Mouse (Mus musculus) neutrophil, adult 5-6 weeks (primary cell): ENCODE data around the gene Gm17660. TPM values are rescaled to one million over a fixed set of nuclear protein-coding genes. Genes with fewer than 3 reads are reported as not detected.

ENCODE experiments used
- ATAC-seq: fragments of 151-379, 151-347 bp; 2 replicates; pipeline ENCODE4 v1.8.0; 2017; ENCODE audit warnings: mild to moderate bottlenecking, moderate TSS enrichment; ENCODE audit not compliant: insufficient number of reproducible peaks, poor library complexity, low FRiP score, severe bottlenecking; ENCODE audit errors: extremely low read depth
- total RNA-seq: library from RNA; stranded (forward); fragments of 200-1000 nt; gene quantifications from 2 replicates; pipeline ENCODE4 v1.2.3, GENCODE M21; 2017

Gene Gm17660
- total RNA-seq, 1 experiment from 2014 or later = not detected

- ATAC-seq = no peak
These were observed 18.1 kb upstream of the Gm17660 start for GRCm38 (mm10) chr5:104095416-104096077.

GRCm38 (mm10) chr5:104089751-104090150 lies 12.3 kb upstream of the Gm17660 start:
- ATAC-seq = no peak

GRCm38 (mm10) chr5:104085366-104085765 lies 8.0 kb upstream of the Gm17660 start:
- no peak for ATAC-seq

GRCm38 (mm10) chr5:104080736-104081135 lies 3.3 kb upstream of the Gm17660 start:
- no peak for ATAC-seq

- ATAC-seq = no peak
These were observed 1.0 kb downstream of the Gm17660 start for GRCm38 (mm10) chr5:104076361-104076760.

- peak; percentile 64; the same call in 1 of the 2 replicates for ATAC-seq
These were observed 3.0 kb downstream of the Gm17660 start for GRCm38 (mm10) chr5:104074388-104074787.

GRCm38 (mm10) chr5:104073602-104074001 lies 3.8 kb downstream of the Gm17660 start:
- ATAC-seq = no peak

- no peak for ATAC-seq
These were observed 5.0 kb downstream of the Gm17660 start for GRCm38 (mm10) chr5:104072272-104072886.

GRCm38 (mm10) chr5:104071048-104071447 lies 6.4 kb downstream of the Gm17660 start:
- ATAC-seq = no peak

- ATAC-seq = 0 out of 2 replicates have a peak, but pooled peaks have one; percentile 39
These were observed 8.7 kb downstream of the Gm17660 start for GRCm38 (mm10) chr5:104068751-104069150.

- no peak for ATAC-seq
These were observed 14.4 kb downstream of the Gm17660 start for GRCm38 (mm10) chr5:104062773-104063551.

- no peak for ATAC-seq
These were observed 15.3 kb downstream of the Gm17660 start for GRCm38 (mm10) chr5:104061936-104062772.

- ATAC-seq = no peak
These were observed 17.0 kb downstream of the Gm17660 start for GRCm38 (mm10) chr5:104060429-104060828.

GRCm38 (mm10) chr5:104059628-104060027 lies 17.8 kb downstream of the Gm17660 start:
- ATAC-seq = no peak

GRCm38 (mm10) chr5:104058021-104058420 lies 19.4 kb downstream of the Gm17660 start:
- peak; percentile 63; the same call in 1 of the 2 replicates for ATAC-seq

GRCm38 (mm10) chr5:104056295-104056694 lies 21.1 kb downstream of the Gm17660 start:
- no peak for ATAC-seq

- no peak for ATAC-seq
These were observed 21.6 kb downstream of the Gm17660 start for GRCm38 (mm10) chr5:104055816-104056215.

GRCm38 (mm10) chr5:104054938-104055337 lies 22.5 kb downstream of the Gm17660 start:
- no peak for ATAC-seq

GRCm38 (mm10) chr5:104052956-104053355 lies 24.5 kb downstream of the Gm17660 start:
- peak; percentile 81 for ATAC-seq
